Mouse (Mus musculus) kidney, adult 2 months (tissue): Measurements from ENCODE around the gene Gm9922. TPM values are rescaled to one million over a fixed set of nuclear protein-coding genes. Genes with fewer than 3 reads are reported as not detected.

Source experiments
- DNase-seq: peaks from one replicate; pipeline ENCODE4 v3.0.0; 2021
- H3K27ac ChIP-seq: fragments of 200-500 bp; 2 replicates; pipeline ENCODE4 v1.5.1; 2012; ENCODE audit warnings: low read depth, low read length, control low read depth, inconsistent platforms; ENCODE audit not compliant: insufficient read depth
- H3K27me3 ChIP-seq: fragments of 200-500 bp; replicated peaks from 2 replicates; pipeline ENCODE4 v1.6.1; 2012; ENCODE audit warnings: mild to moderate bottlenecking, moderate library complexity, low read length, inconsistent platforms; ENCODE audit not compliant: control insufficient read depth, insufficient read depth
- H3K36me3 ChIP-seq: fragments of 200-500 bp; 2 replicates; pipeline ENCODE4 v1.6.1; 2012; ENCODE audit warnings: mild to moderate bottlenecking, moderate library complexity, low read length, inconsistent platforms; ENCODE audit not compliant: control insufficient read depth, insufficient read depth
- H3K4me1 ChIP-seq: fragments of 200-500 bp; 2 replicates; pipeline ENCODE4 v1.6.1; 2011; ENCODE audit warnings: low read length; ENCODE audit not compliant: control insufficient read depth, insufficient read depth
- H3K4me3 ChIP-seq: fragments of 200-500 bp; 2 replicates; pipeline ENCODE4 v1.5.1; 2011; ENCODE audit warnings: mild to moderate bottlenecking, low read depth, low read length, control low read depth; ENCODE audit not compliant: insufficient read depth
- CTCF ChIP-seq: fragments of 200-500 bp; conservative IDR thresholded peaks from 2 replicates; pipeline ENCODE4 v1.5.1; 2011; ENCODE audit warnings: low read depth, mild to moderate bottlenecking, control low read depth, low read length, moderate library complexity, mixed read lengths; ENCODE audit not compliant: insufficient read depth, insufficient read length
- POLR2A ChIP-seq: fragments of 200-500 bp; IDR thresholded peaks from one replicate; pipeline ENCODE4 v1.6.1; 2011; ENCODE audit warnings: low read depth, low read length, control low read depth
- WGBS: fragments of 180-500 bp; shearing (Covaris S2); methylation state at CpG from one replicate; pipeline ENCODE4 v1.1.7; 2018; 5-methylcytosine and 5-hydroxymethylcytosine counted together
- polyA plus RNA-seq: library from polyadenylated mRNA; depleted of rRNA; stranded (reverse); fragments of >200 nt; gene quantifications from 2 replicates; pipeline ENCODE4 v1.2.3, GENCODE M21; 2012; rRNA removed

The Gm9922 gene
- 10.2 and 13.3 TPM in 2 replicates for polyA plus RNA-seq

DNA sequence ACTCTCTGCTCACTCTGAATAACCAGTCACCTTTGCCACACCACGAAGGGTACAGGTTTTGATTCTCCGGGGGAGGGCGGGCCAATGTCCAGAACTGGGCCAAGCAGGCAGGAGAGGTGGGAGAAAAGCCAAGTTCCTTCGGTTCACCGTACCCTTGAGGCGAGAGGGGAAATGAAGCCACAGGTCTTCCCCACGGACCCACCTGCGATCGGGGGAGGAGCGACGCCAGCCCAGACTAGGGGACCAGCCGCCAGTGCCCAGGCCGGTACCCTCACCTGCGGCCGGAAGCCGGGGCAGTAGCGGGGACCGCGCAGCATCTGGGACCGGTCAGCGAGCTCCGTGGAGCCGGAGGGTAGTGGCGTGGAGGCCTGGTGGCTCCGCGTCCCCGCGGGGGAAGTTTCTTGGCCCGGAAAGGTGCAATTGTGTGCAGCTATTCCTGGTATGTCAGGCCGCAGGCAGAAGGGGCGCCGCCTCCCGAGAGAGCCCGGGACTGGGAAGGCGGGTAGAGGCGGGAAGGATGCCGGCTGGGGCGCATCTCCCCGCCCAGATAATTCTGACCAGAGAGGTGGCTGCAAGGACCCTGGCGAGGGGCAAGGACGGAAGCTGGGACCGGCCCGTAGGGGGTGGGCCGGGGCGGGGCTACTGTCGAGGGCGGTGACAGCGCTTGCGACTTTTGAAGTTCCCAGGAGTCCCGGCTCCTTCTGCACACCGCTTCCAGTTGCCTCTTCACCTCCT is at the start of gene Gm9922, which contains the start of gene Lmo7:
Gene Gm9922 (minus strand): TSS at position 578 of the 735 bp plus-strand sequence.
Gene Lmo7 (plus strand): TSS at position 721 of the 735 bp plus-strand sequence.
- peak within 1 kb of the TSS; percentile 99 for H3K27ac ChIP-seq

DNA sequence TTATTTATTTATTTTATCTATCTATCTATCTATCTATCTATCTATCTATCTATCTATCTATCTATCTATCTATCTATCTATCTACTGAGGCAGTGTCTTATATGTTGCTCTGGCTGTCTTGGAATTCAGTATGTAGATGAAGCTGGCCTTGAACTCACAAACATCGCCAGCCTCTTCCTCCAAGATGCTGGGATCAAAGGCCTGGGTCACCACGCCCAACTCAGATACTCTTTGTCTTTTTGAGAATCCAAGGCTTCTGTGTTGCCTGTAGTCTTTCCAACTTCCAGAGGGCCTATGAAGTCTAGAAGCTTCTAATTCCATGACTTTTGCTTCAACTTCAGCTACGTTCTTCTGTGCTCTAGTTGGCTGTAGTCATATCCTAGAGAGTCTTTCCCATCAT is 48.8 kb upstream of the Gm9922 start:
- 98% methylated on average over 3 of the region's 3 CpGs for WGBS
- H3K27me3 ChIP-seq, result no peaks in the 10 kb centered on the region
- DNase-seq, result no peak
- no peak overlapping the region for H3K27ac ChIP-seq
- peaks cover 14% of the 10 kb centered on the region; the same call in 1 of the 2 replicates for H3K4me1 ChIP-seq
- TF ChIP-seq POLR2A (no peak), CTCF (no peak)
- H3K4me3 ChIP-seq, result no peak overlapping the region
- H3K36me3 ChIP-seq, result no peaks in the 10 kb centered on the region

More for the DNA sequence above, at the start of gene Gm9922, which contains the start of gene Lmo7:
- Histone ChIP-seq H3K4me3 (peak within 1 kb of the TSS; percentile 94), H3K27me3 (no peaks in the 10 kb centered on the region), H3K4me1 (peaks cover 17% of the 10 kb centered on the region), H3K36me3 (no peaks in the 10 kb centered on the region; the same call in 1 of the 2 replicates)
- peak; percentile 96 for DNase-seq
- WGBS, result under 1% methylated on average over 51 of the region's 51 CpGs
- TF ChIP-seq CTCF (no peak), POLR2A (peak; percentile 40)

DNA sequence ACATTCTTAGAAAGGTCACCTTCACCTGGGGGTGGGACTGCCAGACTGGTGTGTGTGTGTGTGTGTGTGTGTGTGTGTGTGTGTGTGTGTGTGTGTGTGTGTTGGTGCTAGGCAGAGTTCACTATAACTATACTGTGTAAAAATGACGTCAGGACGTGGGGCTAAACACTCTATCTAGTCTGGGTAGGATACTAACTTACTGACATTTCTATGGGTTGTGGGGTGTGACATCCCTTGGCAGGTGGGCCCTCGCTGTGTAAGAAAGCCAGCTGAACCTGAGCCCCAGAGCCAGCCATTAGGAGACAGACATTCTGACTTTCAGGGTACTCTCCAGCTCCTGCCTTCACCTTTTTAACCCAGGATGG is 47.5 kb upstream of the Gm9922 start:
- no peak for TF ChIP-seq POLR2A
- no peak for TF ChIP-seq CTCF
- DNase-seq, result no peak
- H3K27ac ChIP-seq, result peak overlapping the region; percentile 30; the same call in 1 of the 2 replicates
- 74% methylated on average over 3 of the region's 3 CpGs for WGBS
- peaks cover 16% of the 10 kb centered on the region; the same call in 1 of the 2 replicates for H3K4me1 ChIP-seq
- H3K27me3 ChIP-seq, result no peaks in the 10 kb centered on the region
- H3K36me3 ChIP-seq, result no peaks in the 10 kb centered on the region
- H3K4me3 ChIP-seq, result no peak overlapping the region

DNA sequence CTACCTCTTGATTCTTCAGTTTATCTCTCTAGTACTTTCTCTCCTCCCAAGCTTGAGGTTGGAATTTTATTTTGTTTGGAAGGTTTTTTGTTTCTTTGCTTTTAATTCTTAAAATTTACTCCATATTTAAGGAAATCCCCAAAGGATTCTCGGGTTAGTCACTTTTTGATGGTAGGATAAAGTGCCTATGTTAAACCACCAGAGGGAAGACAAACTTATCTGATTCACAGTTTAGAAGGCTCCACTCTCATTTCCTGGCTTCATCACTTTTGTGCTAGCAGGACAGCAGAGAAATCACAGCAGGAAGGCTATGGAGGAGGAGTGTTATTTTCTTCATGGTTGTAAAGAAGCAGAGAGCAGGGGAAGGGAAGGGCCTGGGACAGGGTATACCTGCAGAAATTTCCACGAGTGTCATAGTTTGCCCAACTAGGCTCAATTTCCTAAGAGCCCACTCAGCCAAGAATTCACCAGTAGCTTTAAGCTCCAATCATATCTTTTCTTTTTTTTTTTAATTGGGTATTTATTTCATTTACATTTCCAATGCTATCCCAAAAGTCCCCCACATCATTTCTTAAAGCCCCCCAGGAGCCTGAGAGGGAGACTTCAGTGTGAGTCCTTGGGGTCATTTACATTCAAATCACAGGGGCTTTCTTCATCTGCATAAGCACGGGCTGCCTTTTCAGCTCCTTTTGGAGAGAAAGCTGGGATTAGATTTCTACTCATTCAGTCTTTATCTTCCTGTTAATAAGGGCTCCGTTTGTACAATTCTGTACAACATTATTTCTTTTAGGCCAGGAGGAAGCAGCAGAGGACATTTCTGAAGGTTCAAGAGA is 46.9 kb upstream of the Gm9922 start:
- Histone ChIP-seq H3K27ac (peak overlapping the region; percentile 69), H3K4me3 (no peak overlapping the region), H3K27me3 (no peaks in the 10 kb centered on the region), H3K36me3 (no peaks in the 10 kb centered on the region), H3K4me1 (peaks cover 16% of the 10 kb centered on the region; the same call in 1 of the 2 replicates)
- DNase-seq, result no peak
- TF ChIP-seq POLR2A (no peak), CTCF (no peak)
- 44% methylated on average over 4 of the region's 4 CpGs for WGBS

DNA sequence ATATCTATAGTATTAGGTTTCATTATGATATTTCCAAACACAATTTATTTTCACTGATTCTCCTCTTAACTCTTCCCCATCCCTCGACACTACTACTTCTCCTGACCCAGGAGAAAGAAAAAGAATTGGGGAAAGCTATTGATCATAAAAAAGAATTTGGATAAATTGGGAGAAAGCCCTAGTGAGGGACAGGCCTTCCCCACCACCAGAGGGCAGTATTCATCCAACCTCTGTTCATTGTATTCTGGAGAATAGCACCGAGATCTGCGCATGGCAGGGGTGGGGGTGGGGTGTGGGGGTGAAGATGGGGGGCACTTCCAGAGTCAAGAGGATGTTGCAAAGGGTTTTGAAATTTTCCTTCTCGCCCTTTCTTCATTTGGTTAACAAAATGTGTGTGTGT is 45.0 kb upstream of the Gm9922 start:
- no peaks in the 10 kb centered on the region for H3K36me3 ChIP-seq
- peaks cover 16% of the 10 kb centered on the region; the same call in 1 of the 2 replicates for H3K4me1 ChIP-seq
- H3K27ac ChIP-seq, result no peak overlapping the region
- 51% methylated on average over 4 of the region's 4 CpGs for WGBS
- H3K4me3 ChIP-seq, result no peak overlapping the region
- no peaks in the 10 kb centered on the region for H3K27me3 ChIP-seq
- DNase-seq, result peak; percentile 55
- peak; percentile 58 for TF ChIP-seq CTCF
- TF ChIP-seq POLR2A, result no peak

DNA sequence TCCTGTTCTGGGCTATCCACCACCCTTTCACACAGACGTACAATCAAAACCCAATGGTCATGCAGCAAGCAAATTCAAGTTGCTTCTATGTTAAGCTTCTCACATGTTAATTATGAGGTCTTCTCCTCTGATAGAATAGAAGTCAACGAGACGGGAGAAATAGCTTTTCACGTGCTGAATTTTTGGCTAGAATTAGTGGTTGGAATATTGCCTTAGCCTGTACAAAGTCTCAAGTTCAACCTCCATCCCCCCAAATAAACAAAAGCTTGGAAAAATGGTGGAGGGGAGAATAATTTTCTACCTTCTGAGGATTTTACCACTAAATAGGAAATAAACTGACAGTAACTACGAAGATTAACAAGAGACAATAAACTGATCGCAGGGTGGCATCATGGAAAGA is 42.1 kb upstream of the Gm9922 start:
- TF ChIP-seq POLR2A (no peak), CTCF (no peak)
- Histone ChIP-seq H3K27ac (peak overlapping the region; percentile 93), H3K27me3 (no peaks in the 10 kb centered on the region), H3K4me3 (no peak overlapping the region), H3K4me1 (peaks cover 21% of the 10 kb centered on the region; the same call in 1 of the 2 replicates), H3K36me3 (no peaks in the 10 kb centered on the region)
- WGBS, result 72% methylated on average over 6 of the region's 6 CpGs
- peak; percentile 66 for DNase-seq
